Mouse (Mus musculus): Measurements from ENCODE around the gene Fars2. TPM values are rescaled to one million over a fixed set of nuclear protein-coding genes. Genes with fewer than 3 reads are reported as not detected.

Gene Fars2
- total and polyA plus RNA-seq, 2 experiments from 2014 or later: 30.3 to 30.6 TPM

GRCm38 (mm10) chr13:36732891-36733490 lies 615.8 kb downstream of the Fars2 start:
- H3K4me2 ChIP-seq (ENCODE audit: low read depth, low read length, poor library complexity, severe bottlenecking): peak overlapping the region; percentile 64
- H3K4me3 ChIP-seq (ENCODE audit: low read depth, low read length): peak overlapping the region; percentile 54
- no peaks in the 10 kb centered on the region for H3K9me3 ChIP-seq (ENCODE audit: low read length)
- DNase-seq (ENCODE audit: low spot score) (no peak), ATAC-seq (ENCODE audit: low FRiP score) (no peak)
- WGBS: 6% methylated on average over 6 of the region's 6 CpGs
- H3K36me3 ChIP-seq (ENCODE audit: insufficient read depth, low read length): no peaks in the 10 kb centered on the region
- TF ChIP-seq CTCF (IDR thresholded peaks at IDR 0.05): no peak
- H3K27ac ChIP-seq (ENCODE audit: low read depth, low read length): peak overlapping the region; percentile 94
- no peaks in the 10 kb centered on the region for H3K4me1 ChIP-seq (ENCODE audit: insufficient read depth, low read length)
- no peaks in the 10 kb centered on the region for H3K27me3 ChIP-seq (ENCODE audit: insufficient read depth, low read length)
- peak overlapping the region; percentile 80 for H3K9ac ChIP-seq (replicated peaks; ENCODE audit: low read length, poor library complexity, severe bottlenecking)

GRCm38 (mm10) chr13:36733566-36733965 lies 616.4 kb downstream of the Fars2 start:
- WGBS: 2% methylated on average over 10 of the region's 10 CpGs
- Histone ChIP-seq H3K9me3 (ENCODE audit: low read length) (no peaks in the 10 kb centered on the region), H3K9ac (replicated peaks; ENCODE audit: low read length, poor library complexity, severe bottlenecking) (peak overlapping the region; percentile 80), H3K4me3 (ENCODE audit: low read depth, low read length) (peak overlapping the region; percentile 54), H3K27ac (ENCODE audit: low read depth, low read length) (peak overlapping the region; percentile 94), H3K4me2 (ENCODE audit: low read depth, low read length, poor library complexity, severe bottlenecking) (peak overlapping the region; percentile 64), H3K4me1 (ENCODE audit: insufficient read depth, low read length) (no peaks in the 10 kb centered on the region), H3K36me3 (ENCODE audit: insufficient read depth, low read length) (no peaks in the 10 kb centered on the region), H3K27me3 (ENCODE audit: insufficient read depth, low read length) (no peaks in the 10 kb centered on the region)
- TF ChIP-seq CTCF (IDR thresholded peaks at IDR 0.05): no peak
- no peak for DNase-seq (ENCODE audit: low spot score)
- no peak for ATAC-seq (ENCODE audit: low FRiP score)

GRCm38 (mm10) chr13:36733989-36734690 lies 616.9 kb downstream of the Fars2 start:
- whole genome bisulfite sequencing: under 1% methylated on average over 26 of the region's 26 CpGs

GRCm38 (mm10) chr13:36734731-36735571 lies 617.7 kb downstream of the Fars2 start, which contains the start of gene Nrn1:
Gene Nrn1, minus strand, starts transcription at chr13:36735131.
- under 1% methylated on average over 50 of the region's 50 CpGs for whole genome bisulfite sequencing
- H3K4me2 ChIP-seq (ENCODE audit: low read depth, low read length, poor library complexity, severe bottlenecking): peak within 1 kb of the TSS; percentile 64
- no peaks in the 10 kb centered on the region for H3K27me3 ChIP-seq (ENCODE audit: insufficient read depth, low read length)
- peak within 1 kb of the TSS; percentile 54 for H3K4me3 ChIP-seq (ENCODE audit: low read depth, low read length)
- H3K9ac ChIP-seq (replicated peaks; ENCODE audit: low read length, poor library complexity, severe bottlenecking): peak within 1 kb of the TSS; percentile 80
- peak; percentile 60 for DNase-seq (ENCODE audit: low spot score)
- TF ChIP-seq CTCF (IDR thresholded peaks at IDR 0.05): no peak
- no peaks in the 10 kb centered on the region for H3K36me3 ChIP-seq (ENCODE audit: insufficient read depth, low read length)
- peaks cover 3% of the 10 kb centered on the region; the same call in 1 of the 2 replicates for H3K9me3 ChIP-seq (ENCODE audit: low read length)
- H3K27ac ChIP-seq (ENCODE audit: low read depth, low read length): peak within 1 kb of the TSS; percentile 94
- no peaks in the 10 kb centered on the region for H3K4me1 ChIP-seq (ENCODE audit: insufficient read depth, low read length)
- ATAC-seq (ENCODE audit: low FRiP score): peak; percentile 42

More at GRCm38 (mm10) chr13:36733989-36734690, 616.9 kb downstream of the Fars2 start:
- Histone ChIP-seq H3K9ac (replicated peaks; ENCODE audit: low read length, poor library complexity, severe bottlenecking) (peak overlapping the region; percentile 80), H3K36me3 (ENCODE audit: insufficient read depth, low read length) (no peaks in the 10 kb centered on the region), H3K27ac (ENCODE audit: low read depth, low read length) (peak overlapping the region; percentile 94), H3K9me3 (ENCODE audit: low read length) (peaks cover 3% of the 10 kb centered on the region; the same call in 1 of the 2 replicates), H3K27me3 (ENCODE audit: insufficient read depth, low read length) (no peaks in the 10 kb centered on the region), H3K4me3 (ENCODE audit: low read depth, low read length) (peak overlapping the region; percentile 54), H3K4me1 (ENCODE audit: insufficient read depth, low read length) (no peaks in the 10 kb centered on the region), H3K4me2 (ENCODE audit: low read depth, low read length, poor library complexity, severe bottlenecking) (peak overlapping the region; percentile 64)
- TF ChIP-seq CTCF (IDR thresholded peaks at IDR 0.05): no peak
- ATAC-seq (ENCODE audit: low FRiP score) (peak; percentile 38), DNase-seq (ENCODE audit: low spot score) (peak; percentile 68)

- H3K4me3 ChIP-seq (ENCODE audit: low read depth, low read length): peak overlapping the region; percentile 54
- H3K9me3 ChIP-seq (ENCODE audit: low read length): peaks cover 3% of the 10 kb centered on the region; the same call in 1 of the 2 replicates
- peak overlapping the region; percentile 94 for H3K27ac ChIP-seq (ENCODE audit: low read depth, low read length)
- no peaks in the 10 kb centered on the region for H3K27me3 ChIP-seq (ENCODE audit: insufficient read depth, low read length)
- TF ChIP-seq CTCF (IDR thresholded peaks at IDR 0.05): no peak
- H3K9ac ChIP-seq (replicated peaks; ENCODE audit: low read length, poor library complexity, severe bottlenecking): peak overlapping the region; percentile 80
- H3K36me3 ChIP-seq (ENCODE audit: insufficient read depth, low read length): no peaks in the 10 kb centered on the region
- peak; percentile 80 for ATAC-seq (ENCODE audit: low FRiP score)
- DNase-seq (ENCODE audit: low spot score): peak; percentile 90
- H3K4me1 ChIP-seq (ENCODE audit: insufficient read depth, low read length): no peaks in the 10 kb centered on the region
- H3K4me2 ChIP-seq (ENCODE audit: low read depth, low read length, poor library complexity, severe bottlenecking): peak overlapping the region; percentile 64
- WGBS: 1% methylated on average over 34 of the region's 39 CpGs
These were observed 618.8 kb downstream of the Fars2 start for GRCm38 (mm10) chr13:36735901-36736618.

All from midbrain, postnatal 0 days (tissue).